Mouse (Mus musculus) layer of hippocampus, postnatal 36 days (tissue): ENCODE measurements around the gene Rmi1. TPM values are rescaled to one million over a fixed set of nuclear protein-coding genes. Genes with fewer than 3 reads are reported as not detected.
"Not testable (repeated sequence)": the region's sequence is repeated elsewhere in the genome, so short reads cannot be mapped to it uniquely, and the experiment has no call there.

Experiments
- DNase-seq, 2 experiments: peaks; one replicate each; pipeline ENCODE4 v3.0.0; 2022
- total RNA-seq, 2 experiments: library from RNA; stranded (reverse); gene quantifications; 2 replicates each; pipeline ENCODE4 v1.2.3; 2021

The Rmi1 gene
- total RNA-seq, 2 experiments from 2014 or later = 17.7 to 19.5 TPM

DNA sequence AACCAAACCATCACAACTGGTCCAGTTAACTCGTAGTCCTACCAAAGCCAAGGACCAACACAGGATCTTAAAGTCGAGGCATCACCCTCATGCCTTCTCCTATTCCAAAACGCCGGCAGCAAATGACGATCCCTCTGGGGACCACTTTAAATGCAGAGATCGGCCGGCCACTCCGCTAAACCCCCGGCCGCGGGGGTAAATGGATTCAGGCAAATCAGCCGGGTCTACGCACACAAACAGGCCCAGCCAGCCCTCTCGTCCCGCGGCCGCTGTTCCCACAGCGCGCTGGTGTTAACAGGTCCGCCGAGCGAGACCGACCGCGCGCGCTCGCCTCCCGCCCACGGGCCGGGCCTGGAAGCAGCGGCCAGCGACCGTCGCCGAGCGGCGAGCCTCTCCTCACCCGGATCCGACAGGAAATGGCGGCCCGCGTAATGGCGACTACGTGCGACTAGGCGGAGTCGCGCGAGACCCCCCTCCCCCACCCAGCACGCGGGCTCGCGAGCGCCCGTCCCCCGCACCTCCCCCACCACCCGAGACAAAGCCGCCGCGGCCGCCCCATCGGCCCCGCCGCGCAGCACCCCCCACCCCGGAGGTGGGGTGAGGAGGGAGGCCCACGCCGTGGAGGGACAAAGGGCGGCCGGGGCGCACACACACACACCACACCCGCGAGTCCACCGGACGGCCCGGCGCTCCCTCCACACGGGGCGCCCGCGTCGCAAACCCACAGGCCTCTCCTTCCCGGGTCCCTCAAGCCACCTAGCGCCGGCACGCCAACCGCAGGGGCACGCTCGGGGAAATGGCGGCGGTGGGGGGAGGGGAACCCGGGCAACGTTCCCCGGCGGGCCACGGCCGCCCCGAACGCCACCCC lies 679 bp upstream of the Rmi1 start:
- DNase-seq = peak; percentile 69 to 73

DNA sequence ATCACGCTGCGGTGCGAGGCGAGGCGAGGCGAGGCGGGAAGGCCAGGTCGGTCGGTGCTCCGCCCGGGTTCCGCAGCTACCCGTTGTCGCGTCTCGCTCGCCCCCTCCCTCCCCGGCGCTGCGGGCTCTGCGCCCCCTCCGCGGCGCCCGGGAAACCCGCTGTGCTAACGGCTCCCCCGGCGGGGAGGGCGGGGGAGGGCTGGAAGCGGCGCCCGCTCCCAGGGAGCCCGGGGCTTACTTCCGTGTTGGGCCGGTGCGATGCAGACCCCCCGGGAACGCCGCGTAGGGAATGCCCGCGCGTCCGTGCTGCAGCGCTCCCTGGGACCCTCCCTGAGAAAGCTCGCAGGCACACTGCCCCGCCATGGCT lies 679 bp downstream of the Rmi1 start:
- DNase-seq = no peak

DNA sequence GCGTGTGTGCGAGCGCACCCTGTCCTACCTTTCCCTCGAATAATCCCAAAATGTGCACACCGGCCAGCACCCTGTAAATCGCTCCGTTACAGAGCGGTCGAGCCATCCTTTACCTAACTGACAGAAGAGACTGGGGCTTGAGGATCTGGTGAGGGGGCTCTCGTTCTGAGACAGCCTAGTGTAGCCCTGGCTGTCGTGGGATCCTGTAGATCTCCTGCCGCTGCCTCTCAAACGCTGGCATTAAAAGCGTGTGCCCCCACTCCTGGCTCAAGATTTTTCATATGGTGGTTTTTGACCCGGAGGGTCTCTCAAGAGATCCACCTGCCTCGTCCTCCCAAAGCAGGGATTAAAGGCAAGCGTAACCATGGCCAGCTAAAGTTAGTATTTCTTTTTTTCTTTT lies 1.2 kb downstream of the Rmi1 start, which contains the start of gene Hnrnpk:
Gene Hnrnpk, minus strand, starts transcription at position 101 of the 400 bp plus-strand sequence.
- DNase-seq = not testable (repeated sequence)

DNA sequence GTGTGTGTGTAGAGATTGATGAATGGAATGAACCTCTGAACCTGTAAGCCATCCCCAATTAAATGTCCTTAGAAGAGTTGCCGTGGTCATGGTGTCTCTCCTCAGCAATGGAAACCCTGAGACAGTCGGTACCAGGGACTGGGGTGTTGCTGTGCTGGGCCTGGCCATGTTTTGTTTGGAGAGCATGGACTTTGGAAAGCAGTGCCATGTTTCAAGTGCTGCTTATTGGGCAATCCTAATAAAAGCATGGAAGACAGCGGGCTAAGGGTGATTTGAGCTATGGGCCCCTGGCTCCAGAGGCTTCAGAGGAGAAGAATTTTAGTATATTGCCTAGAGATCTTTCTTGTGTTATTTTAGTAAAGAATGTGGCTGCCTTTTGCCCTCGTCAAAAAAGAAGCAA lies 9.0 kb downstream of the Rmi1 start:
- DNase-seq = no peak

DNA sequence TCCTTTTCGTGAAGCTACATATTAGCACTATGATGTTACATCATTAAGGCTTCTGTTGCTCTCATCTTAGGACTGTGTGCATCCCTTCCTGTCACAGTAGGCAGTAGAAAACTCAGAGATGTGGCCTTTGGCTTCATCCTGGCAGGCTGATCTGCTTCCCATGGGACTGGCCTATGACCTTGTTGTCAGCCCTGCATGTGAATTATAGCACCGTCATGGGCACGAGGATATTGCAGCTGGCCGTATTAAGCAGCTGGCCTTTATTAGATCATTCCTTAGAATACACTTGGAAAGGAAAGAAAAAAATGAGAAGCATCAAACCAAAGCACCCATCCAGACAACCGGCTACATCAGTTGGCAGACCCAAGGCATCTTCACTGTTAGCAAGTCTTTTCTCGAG lies 13.3 kb downstream of the Rmi1 start:
- no peak for DNase-seq

DNA sequence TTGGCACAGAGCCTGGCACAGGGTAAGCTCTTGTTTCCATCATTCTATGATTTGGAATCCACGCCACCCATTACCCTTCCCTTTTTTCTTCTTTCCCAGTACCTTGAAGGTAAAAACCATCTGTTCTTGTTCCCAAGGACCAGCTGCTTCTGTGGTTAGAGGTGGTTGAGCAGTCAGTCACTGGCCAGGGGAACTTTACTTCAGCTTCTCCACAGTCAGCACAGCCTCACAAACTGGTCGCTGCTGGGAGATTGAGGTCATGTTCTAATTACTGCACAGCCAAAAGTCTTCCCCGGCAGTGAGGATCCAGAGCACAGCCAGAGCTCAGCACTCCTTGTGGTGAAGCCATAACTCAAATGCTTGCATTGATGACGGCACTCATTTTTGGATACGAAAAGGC lies 13.8 kb downstream of the Rmi1 start:
- DNase-seq = no peak

DNA sequence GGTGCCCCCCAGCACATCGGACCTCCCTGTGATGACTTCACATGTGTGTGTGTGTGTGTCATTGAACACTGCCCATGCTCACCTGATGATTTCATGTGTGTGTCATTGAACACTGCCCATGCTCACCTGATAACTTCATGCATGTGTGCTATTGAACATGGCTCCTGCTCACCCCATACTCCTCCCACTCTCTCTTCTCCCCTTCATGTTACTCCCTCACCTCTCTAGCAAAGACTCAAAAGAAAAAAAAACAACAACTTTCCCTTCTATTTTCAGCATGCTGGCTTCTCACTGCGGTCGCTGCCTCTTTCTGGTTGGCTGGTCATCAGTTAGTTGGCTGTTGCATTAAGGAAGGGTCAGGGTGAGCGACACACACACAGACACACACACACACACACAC lies 16.6 kb downstream of the Rmi1 start:
- DNase-seq = no peak

DNA sequence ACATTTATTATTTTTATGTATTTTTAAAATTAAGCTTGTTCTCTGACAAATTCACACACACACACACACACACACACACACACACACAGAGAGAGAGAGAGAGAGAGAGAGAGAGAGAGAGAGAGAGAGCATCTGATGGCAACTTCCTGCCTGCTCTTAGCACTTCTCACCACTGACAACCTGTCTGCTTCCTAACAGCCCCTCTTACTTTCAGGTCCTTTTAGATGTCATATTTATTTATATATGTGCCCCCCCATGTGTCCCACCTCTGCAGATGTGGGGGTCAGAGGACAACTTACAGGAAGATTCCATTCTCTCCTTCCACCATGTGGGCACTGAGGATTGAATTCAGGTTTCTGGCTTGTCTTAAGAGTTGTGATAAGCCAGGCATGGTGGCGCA lies 17.2 kb downstream of the Rmi1 start:
- no peak for DNase-seq

DNA sequence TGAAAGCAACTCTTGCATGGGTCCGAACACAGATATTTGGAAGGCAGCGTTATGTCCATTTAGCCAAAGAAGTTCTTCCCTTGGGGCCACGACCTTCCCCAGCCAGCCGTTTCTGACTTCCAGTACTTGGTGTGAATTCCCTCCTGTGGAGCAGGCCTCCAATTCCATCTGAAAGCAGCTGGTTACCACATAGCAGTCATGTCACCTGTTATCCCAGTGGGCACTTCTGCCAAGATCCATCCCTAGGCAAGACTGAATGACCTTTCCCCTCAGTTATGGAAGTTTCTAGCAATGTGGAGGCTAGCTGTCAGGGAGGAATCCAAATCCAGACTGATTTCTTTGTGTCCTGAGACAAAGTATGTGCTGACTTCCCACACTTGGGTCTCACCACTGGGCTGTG lies 19.0 kb downstream of the Rmi1 start:
- no peak for DNase-seq

DNA sequence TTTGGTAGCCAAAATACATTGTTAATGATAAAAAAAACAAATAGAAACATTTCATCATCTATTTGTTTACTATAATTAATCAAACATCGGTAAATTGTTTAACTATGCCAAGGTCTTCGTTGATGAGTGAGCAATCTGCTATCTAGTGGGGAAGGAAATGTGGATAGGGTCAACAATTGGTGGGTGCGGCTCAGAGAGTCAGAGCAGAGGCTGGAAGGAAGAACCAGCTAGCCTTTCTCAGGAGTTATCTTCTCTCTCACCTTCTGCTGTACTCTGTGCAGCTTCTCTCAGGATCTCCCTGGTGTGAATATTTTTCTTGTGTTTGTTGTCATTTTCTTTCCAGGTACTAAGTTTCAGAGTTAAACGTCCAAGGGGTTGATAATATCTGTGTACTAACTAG lies 20.2 kb downstream of the Rmi1 start:
- DNase-seq = no peak

DNA sequence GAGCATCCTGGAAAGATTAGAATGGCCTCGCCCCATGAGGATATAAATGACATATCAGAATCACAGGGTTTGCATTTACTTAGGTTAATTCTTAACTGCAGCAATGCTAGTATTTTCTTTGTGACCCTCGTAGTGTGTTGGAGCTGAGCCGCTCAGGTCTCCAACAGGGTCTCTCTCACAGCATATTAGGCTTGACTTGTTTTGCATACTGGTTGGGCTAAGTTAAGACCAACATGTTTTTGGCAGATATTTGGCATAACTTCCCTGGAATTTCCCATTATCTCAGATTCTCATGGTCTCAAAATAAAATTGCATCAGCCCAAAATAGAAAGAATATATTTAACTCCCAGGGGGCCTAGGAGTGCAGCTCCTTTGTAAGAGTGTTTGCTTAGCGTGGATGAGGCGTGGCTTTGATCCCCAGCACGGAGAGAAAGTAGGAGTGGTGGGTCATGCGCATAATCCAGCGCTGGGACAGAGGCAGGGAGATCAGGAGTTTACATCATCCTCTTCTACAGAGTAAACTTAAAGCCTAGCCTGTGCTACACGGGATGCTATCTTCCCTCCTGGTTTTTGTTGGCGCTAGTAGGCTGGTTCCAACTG lies 21.1 kb downstream of the Rmi1 start:
- no peak for DNase-seq

DNA sequence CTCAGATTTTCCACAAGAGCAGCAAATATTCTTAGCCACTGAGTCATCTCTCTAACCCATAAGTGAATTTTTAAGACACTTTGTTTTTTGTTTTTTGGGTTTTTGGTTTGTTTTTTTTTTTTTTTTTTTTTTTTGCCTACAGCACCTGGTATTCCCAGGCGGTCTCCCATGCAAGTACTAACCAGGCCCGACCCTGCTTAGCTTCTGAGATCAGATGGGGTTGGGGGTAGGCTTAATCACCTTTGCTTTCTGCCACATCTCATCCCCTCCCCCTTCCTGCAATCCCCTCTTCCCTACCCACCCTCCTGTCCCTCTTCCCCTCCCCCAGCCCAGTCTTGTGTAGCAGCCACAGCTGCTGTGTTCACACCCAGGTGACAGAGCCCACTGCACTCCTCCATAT lies 37.7 kb downstream of the Rmi1 start:
- DNase-seq = no peak

DNA sequence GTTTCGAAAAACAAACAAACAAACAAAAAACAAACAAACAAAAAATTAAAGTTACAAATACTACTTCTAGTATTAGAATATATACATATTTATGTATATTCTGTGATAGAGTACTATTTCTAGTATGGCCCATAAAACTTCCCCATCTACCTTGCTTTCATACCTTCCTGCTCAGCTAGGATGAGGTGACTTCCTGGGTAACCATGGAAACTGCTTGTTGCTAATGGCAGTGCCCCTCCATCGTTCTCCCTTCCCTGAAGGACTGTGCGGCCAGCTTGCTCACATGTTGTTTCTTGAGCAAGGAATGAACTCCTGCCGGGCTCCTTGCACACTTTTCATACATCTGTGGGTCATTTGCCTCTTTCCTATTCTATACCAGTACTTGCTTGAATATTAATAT lies 41.3 kb downstream of the Rmi1 start:
- DNase-seq = no peak

DNA sequence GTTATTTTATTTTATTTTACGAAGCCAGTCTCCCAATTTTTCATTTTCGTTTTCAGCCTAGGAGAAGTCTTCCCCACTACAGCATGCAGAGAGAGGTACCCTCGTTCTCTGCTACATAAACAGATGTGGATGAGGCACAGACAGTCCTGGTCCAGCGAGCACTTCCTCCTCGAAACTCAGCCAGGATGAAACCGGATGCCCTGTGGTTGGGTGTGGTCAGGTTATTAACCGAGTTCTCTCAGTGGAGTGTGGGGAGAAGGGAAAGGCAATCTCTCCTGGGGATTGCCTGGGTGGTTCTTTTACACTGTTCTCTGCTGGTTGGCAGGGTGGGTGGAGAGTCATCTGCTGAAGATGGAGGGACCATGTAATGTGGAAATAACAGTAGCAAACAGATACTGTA lies 41.7 kb downstream of the Rmi1 start:
- no peak for DNase-seq

DNA sequence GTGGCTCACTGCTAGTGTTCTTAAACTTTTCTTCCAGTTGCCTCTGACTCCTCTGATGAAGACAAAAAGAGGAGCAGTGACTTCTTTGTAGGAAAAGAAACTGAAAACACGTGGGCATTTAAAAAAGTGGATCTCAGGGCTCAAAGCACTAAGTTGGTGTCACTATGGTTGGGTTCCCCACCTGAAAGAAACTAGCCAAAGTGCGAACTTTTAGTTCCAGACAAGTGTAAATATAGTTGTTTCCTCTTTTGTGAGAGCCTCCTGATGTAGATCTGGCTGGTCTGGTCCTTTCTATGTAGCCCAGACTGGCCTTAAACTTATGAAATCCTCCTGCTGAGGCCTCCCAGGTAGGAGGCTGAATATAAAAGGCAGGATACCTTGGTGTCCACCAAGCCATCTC lies 44.5 kb downstream of the Rmi1 start:
- DNase-seq = no peak

DNA sequence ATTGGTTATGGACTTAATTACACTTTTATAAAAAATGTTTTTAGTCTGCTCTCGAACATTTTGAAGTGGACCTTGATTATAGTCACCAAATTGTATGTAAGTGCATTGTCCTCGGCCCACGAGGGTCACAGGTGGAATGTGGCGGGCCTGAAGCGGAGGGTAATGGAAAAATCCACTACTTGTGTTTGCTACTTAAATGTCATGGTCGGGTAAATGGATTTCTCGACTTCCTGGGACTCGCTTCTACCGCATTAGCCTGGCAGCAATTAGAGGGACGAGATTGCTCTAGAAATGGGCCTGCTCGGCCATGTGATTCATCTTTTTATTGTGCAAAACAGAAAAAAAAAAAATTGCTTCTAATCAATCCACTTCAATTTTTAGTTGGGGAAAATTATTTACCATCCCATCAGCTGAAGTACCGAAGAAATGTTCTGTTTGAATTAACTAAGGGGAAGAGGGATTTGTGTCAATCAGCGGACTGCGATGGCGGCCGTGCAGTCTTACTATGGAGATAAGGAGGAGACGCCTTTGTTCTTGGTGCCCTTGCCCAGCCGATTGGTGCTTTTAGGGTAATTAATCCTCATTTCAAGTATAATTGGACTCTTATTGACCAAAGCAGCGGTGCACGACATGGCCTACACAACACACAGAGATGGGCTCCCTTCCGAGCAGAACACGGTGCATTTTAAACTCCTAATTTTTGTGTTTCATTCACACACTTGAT lies 48.6 kb downstream of the Rmi1 start:
- DNase-seq = no peak

DNA sequence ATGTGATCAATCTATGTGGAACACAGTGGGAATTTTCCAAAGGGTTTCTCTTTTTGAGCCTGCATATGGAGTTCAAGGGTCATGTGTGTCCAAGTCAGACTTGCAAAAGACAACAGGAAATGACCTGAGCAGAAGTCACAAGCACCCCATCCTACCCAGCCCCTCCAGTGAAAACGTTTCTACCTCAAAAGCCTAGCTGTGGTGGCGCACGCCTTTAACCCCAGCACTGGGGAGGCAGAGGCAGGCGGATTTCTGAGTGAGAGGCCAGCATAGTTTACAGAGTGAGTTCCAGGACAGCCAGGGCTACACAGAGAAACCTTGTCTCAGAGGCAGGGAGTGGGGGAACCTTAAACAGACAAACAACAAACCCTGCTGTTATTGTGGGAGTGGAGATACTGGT lies 50.2 kb downstream of the Rmi1 start:
- no peak for DNase-seq

DNA sequence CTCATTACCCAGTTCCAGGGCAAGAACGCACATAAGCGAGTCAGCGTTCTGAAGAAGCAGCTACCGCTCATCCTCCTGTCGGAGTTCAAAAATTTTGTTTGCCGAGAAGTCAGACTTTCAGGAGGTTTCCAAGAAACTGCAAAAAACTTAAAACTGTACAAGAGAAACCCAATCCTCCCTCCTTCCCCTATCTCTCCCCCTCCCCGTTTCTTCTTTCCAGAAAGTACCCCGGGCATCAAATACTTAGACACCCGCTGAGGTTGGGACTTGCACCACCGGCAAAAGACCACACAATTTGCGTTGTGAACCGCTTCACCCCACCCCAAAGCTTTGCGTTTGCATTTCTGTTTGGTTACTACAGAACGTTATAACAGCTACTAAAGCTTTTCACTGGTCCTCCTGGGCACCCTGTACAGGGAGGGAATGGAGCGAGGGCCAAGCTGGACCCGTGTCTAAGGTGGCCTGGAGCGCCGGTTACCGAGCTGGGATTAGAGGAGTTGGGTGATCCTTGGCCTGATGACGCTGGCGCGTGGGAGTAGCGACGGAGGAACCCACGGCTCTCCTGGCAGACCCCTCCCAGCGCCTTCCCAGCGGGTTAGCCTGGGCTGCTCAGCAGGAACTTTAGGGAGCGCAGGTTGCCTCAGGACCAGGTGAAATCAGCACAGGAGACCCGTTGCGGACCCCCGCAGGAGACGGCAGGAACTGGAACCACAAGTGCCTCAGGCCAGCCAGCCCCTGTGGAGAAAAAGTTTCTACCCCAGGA lies 50.8 kb downstream of the Rmi1 start:
- no peak for DNase-seq

DNA sequence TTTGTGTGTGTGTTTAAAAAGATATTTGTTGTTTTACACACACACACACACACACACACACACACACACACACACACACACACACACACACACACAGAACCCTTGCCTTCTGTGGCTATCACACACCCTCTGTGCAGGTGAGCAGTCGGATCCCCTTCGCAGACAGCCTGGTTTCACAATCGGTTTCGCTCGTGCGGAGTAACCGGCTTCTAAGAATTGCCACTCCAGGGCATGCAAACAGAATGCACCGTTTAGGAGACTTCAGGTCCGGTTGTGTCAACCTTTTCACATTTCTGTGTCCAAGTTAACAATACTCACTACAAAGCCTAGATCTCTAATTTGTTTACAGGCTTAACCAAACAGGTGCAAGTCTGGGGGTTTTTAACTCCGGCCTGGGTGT lies 51.5 kb downstream of the Rmi1 start:
- DNase-seq = no peak

DNA sequence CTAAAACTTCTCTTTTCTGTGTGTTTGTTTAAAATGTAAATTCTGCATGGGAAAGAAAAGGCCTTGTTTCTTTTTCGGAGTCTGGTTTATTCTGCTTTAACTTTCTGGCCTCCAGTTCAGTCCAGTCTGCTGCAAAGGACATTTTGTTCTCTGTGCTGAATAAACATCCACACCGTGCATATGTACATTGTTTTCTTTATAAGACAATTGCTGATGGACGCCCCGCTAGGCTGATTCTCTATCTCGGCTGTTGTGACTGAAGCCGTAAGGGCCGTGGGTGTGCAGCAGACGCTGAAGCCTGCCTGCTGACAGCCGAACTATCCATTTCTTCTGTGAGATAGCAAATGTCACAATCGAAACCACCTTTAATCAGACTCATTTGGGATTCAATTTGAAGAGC lies 54.5 kb downstream of the Rmi1 start:
- peak; percentile 42 to 43 for DNase-seq

DNA sequence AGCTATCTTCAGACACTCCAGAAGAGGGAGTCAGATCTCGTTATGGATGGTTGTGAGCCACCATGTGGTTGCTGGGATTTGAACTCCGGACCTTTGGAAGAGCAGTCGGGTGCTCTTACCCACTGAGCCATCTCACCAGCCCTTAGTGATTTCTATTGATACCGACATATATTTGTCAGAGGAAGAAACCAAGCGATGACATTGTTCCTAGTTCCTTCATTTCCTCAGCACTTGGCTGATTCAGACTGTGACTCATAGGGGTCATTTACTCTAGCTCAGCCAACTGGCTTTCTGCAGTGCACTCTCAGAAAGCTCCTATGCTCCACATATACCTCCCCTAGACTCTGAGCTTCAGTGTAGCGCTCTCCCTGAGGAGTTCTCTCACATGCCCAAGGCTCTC lies 56.8 kb downstream of the Rmi1 start:
- DNase-seq = not testable (repeated sequence)
